Mouse (Mus musculus) cerebellum, postnatal 14 days (tissue): ENCODE data around the gene Tspan14.

Experiments used
- DNase-seq, 2 experiments: peaks; one replicate each; pipeline ENCODE4 v3.0.0; 2021; ENCODE audit warnings: mixed read lengths in 2 of 2

Gene Tspan14

DNA sequence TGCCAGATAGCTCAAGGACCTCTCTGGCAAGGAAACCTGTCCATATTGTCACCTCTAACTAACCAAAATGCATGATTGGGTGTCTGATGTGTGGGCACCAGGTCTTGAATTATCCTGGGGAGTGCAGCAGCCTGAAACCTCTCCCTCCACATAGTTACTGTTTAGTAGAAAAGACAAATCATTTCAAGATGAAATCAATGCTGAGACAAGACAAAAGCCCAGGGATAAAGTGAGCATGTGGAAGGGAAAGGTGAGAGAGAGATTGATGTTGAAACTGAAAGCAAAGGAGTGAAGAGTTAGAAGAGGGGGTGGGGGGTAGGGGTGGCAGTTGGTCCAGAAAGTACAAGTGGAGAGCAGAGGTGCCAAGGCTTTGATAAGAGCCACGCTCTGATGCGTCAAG is 1.4 kb upstream of the Tspan14 start:
- no peak for DNase-seq

- no peak for DNase-seq
These were observed 942 bp upstream of the Tspan14 start for GRCm38 (mm10) chr14:40967598-40967900.

GRCm38 (mm10) chr14:40966862-40967597 is 423 bp upstream of the Tspan14 start:
- DNase-seq, result peak; percentile 96 to 98

DNA sequence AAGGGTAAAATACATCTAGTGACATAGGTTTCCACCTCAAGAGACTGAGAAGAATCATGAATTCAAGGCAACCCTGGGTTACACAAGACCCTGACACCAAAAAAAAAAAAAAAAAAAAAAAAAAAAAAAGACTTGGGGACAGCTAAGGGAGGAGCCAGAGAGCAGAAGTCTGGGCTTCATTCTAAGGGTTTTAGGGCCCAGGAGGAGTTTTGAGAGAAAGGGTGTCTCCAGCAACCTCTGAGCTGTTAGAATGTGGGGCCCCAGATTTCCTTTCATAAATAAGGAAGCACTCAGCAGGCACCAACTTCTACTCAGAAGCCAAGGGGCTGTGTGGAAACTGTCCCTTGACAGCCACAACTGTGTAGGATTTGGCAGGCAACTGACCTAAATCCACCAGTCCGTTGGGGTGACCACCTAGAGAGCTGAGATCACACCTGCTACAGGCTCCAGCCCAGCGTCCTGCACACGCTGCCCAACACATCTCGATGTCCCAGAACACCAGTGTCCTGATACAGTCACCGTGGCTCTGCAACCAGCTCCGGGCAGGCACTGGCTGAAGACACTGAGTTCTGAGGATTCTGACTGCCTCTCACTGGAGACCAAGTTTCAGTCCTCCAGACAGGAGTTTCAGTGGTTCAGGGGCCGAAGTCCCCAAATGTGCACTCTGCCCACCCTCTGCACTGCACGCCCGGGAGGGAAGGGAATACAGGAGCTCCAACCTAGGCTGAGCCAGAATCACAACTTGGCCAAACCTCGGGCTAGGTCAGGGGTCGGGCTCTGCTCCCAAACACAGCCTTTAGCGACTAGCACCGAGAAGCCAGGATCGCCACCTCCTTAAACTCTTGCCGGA is 875 bp downstream of the Tspan14 start:
- peak in 1 of 2 experiments; percentile 35 for DNase-seq

GRCm38 (mm10) chr14:40964881-40965280 is 1.7 kb downstream of the Tspan14 start:
- no peak for DNase-seq

DNA sequence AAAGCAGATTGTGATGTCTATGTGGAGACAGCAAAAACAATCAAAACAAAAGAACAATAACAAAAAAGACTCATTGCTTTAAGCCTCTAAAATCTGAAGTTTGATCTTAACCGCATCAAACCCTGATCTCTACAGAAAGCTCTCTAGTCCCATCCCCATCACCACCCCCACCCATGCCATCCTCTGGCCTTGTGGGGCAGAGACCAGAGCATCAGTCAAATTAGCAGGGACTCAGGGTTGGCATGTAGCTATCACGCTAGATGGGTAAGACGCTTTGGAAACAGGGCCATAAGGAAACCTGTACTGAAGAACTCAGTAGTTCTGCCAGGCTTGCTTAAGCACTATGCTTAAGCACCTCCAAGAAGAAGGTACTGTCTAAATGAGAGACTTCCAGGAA is 2.4 kb downstream of the Tspan14 start:
- DNase-seq, result no peak

DNA sequence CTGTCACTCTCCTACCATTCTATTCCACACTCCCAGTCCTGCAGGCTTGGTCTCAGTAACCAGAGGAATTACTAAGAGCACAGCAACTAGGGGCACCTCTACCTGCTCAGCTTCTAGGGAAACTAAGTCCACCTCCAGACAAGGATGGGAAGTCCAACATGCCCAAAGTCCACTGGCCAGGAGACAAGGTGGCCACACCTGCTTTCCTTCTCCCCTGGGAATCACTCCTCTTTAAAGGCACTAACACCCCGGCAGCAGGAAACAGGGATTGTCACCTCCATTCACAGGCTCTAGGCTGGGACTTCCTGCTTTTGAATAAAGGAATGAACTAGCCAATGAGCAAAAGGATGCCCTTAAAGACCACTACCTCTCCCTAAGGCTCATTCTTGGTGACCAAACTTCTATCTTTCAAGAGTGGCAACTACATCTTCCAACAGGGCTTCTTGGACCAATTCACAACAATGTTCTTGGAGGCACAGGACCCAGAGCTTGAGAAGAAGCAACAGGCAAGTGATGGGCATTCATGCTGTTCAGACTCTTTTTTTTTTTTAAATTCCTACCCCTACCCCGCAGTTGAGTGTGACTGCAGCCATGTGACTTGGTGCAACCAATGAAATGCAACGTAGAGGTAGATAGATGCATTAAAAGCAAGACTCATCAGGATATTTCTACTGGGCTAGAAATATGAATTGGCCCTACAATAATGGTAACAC is 3.0 kb downstream of the Tspan14 start:
- DNase-seq, result no peak

GRCm38 (mm10) chr14:40962365-40963290 is 4.0 kb downstream of the Tspan14 start:
- DNase-seq, result peak in 1 of 2 experiments; percentile 7

GRCm38 (mm10) chr14:40960237-40960636 is 6.4 kb downstream of the Tspan14 start:
- no peak for DNase-seq

- no peak for DNase-seq
These were observed 7.0 kb downstream of the Tspan14 start for GRCm38 (mm10) chr14:40959586-40959985.

DNA sequence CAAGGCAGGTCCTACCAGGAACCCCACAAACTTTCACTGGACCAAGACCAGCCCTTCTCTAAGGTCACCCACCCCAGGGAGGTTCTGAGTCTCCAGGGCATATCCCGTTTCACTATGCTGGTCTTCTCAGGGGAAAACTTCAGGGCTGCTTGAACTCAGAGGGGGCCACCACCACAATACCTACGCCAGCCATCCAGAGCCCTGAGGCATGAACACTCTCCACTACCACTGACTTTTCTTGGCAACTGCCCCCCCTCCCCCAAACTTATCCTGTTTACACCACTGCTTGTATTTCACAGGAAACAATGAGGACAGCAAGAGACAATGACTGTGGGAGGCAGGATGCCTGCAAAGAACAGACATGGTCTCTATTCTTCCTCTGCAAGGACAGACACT is 7.6 kb downstream of the Tspan14 start:
- no peak for DNase-seq

DNA sequence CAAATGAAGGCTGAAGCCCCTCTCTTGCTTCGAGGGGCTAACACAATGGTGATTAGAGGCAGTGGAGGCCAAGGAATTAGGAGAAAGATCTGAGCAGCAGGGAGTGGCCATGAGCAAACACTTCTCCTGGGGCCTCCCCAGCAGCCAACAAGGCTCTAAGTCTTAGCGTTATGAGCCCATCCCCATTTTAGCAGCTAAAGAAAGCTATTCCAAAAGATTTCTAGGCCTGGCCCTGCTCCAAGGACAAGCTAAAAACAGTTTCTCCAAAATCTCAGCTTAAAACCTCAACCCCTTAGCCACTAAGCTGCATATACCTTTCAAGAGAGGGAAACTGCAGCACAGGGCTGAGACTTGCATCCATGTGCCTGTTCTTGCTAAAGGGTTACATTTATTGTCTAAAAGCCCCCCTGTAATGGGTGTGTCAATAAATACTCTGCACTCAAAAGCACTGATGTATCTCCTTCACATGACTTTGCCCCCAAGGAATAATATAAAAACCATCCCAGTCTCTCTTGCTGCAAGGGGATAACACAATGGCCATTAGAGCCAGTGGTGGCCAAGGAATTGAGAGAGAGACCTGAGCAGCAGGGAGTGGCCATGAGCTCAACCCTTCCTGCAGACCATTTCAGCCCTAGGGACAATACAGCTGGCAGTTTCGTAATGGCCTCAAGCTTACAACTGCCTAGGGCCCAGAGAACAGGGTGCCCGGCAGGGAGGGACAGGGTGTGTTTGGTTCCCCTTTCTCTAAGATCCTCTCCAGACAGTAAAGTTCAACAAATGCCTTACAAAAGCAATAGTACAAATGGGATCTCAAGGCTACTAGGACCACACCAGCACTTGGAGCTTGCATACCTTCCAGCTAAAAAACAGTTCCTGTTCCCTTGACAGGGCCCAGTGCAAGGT is 8.3 kb downstream of the Tspan14 start:
- DNase-seq, result peak in 1 of 2 experiments; percentile 17

DNA sequence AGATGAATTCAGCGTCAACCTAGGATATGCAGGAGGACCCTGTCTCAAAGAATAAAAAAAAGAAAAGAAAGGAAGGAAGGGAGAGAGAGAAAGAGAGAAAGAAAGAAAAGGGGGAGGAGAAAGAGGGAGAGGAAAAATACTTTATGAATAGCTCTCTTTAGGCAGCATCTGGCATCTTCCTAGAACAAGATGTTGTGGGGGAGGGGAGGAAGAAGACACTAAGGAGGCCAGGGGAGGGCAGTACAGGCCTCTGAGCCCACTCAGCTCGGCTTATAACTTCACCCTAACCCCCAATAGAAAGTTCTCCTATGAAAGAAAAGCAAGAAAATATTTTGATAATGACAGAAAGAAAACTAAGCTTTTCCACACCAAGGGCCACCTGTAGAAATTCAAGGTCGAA is 9.0 kb downstream of the Tspan14 start:
- DNase-seq, result no peak

DNA sequence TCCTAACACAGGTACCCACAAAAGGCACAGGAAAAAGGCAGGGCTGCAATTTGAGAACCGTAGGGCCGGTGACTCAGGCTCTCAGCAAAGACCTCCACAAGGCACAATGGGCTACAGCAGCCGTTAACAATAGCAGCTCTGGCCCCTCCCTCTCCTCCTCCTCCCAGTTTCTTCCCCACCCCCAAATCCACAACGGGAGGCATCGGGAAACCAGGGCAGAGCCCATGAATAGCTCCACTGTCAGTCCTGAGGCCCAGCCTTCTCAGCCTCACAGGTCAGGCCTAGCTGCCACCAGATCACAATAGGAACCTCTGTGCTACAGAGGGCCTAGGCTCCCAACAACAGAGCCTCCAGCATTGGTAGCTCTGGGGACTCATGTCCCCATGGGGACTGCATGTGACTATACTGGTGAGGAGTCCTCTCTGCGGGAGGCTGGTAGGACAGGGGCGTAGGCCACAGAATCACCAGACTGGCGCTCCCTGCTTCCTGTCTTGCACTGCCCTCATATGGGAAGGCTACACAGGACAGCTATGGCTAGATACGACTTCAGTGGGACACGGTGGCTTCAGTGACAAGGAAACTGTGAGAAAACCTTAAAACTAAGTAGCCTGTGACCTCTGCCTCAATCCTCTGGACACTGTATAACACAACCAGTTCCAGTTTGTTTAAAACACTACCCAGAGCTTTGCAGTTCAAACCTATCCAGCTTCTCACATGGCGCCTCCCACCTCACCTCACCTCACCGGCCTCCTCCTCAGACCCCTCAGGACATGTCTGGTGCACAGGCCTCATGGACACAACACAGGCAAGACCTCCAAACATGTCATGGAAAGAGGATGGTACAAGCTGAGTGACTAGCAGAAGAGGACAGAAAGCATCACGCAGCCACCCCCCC is 10.1 kb downstream of the Tspan14 start:
- DNase-seq, result peak in 1 of 2 experiments; percentile 43

- peak; percentile 72 to 84 for DNase-seq
These were observed 10.9 kb downstream of the Tspan14 start for GRCm38 (mm10) chr14:40955596-40956251.

GRCm38 (mm10) chr14:40955146-40955545 is 11.5 kb downstream of the Tspan14 start:
- no peak for DNase-seq

DNA sequence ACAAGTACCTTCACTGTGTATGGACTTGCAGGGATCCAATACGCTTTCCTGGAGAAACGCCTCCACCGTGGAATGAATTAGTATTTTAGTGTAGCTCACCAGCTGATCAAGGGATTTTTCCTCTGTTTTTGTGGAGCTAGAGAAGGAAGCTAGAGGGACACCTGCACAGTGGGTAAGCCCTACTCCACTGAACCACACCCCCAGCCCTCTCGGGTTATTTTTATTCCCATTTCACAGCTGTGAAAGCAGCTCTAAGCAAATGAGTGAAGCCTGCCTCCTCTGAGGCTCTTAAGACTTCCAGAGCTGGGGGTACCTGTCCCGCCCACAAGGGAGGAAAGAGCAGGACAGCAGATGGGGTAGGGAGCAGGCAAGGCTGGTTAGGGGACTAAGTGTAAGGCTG is 13.2 kb downstream of the Tspan14 start:
- DNase-seq, result no peak

DNA sequence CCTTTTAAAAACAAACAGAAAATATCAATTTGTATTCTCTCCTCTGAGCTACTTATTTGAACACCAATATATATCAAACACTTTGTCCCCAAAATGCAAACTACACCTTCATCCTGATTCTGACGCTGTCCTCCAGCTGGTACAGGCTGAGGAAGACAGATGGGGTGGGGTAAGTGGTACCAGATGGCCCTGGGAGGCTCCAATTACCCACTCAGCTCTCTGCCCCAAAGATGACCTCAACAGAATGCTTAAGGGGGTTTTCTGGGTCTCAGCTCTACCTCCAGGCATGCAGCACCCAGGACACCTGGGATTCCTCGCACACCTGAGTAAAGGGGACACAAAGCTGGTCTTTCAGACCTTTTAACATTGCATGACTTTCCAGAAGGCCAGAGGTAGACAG is 13.9 kb downstream of the Tspan14 start:
- peak in 1 of 2 experiments; percentile 27 for DNase-seq

DNA sequence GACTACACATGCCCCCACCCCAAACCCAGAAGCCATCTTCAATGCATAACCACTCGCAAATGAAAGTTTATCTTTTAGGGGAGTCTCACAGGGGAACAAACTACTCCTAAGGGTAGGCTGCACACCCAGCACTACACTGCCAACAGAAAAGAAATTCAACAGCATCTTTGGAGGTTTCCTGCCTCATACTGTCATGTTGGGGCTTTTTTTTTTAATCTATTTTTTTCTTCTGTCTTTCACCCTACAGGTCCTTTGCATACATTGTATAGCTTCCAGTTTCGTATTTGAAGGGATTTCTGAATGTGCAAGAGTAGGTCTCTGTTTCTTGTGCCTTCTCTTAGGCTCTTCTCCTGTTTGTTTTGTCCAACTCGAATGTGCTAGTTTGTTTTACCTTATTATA is 14.3 kb downstream of the Tspan14 start:
- no peak for DNase-seq
